Mouse (Mus musculus): ENCODE results near the gene Gzmm.

GRCm38 (mm10) chr10:79705951-79706350 lies 17.1 kb downstream of the Gzmm start:
- TF ChIP-seq CTCF (IDR thresholded peaks at IDR 0.05; ENCODE audit: control insufficient read depth, insufficient read depth, insufficient read length) (no peak), CEBPB (IDR thresholded peaks at IDR 0.05; ENCODE audit: low read depth) (no peak), MYOD1 (IDR thresholded peaks at IDR 0.05; ENCODE audit: control insufficient read depth, insufficient read length, low read depth) (peak; percentile 6), USF1 (IDR thresholded peaks at IDR 0.05; ENCODE audit: low read depth) (no peak), MYOG (IDR thresholded peaks at IDR 0.05; ENCODE audit: control insufficient read depth, extremely low read depth, insufficient read length) (no peak), MAX (IDR thresholded peaks at IDR 0.05) (no peak), FOSL1 (IDR thresholded peaks at IDR 0.05; ENCODE audit: insufficient read depth, low read length, poor library complexity, severe bottlenecking) (no peak)

Data from C2C12 (cell line).